Mouse (Mus musculus): ENCODE measurements around the gene Hps1. TPM values are rescaled to one million over a fixed set of nuclear protein-coding genes. Genes with fewer than 3 reads are reported as not detected.

Hps1 gene
- polyA plus RNA-seq, 1 experiment from 2014 or later, result 14.4 TPM

DNA sequence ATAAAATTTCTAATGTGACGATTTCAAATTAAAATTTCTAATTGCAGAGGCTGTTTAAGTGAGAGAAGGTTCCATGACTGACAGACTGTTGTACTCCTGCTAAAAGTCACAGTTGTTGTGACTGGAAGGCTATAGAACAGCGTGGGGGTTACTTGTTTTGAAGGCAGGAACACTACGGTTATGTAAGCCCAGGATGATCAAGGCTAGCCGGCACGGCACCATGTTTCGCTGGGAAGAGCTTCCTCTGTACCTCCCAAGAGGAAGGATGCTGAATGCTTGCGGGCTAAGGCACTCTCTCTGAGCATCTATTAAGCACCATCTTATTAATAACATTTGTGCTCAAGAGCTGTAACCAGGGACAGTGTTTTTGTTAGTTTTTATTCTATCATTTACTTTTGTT lies 63.3 kb downstream of the Hps1 start:
- no peaks in the 10 kb centered on the region for H3K79me2 ChIP-seq (ENCODE audit: inconsistent target)
- H3K4me3 ChIP-seq (ENCODE audit: inconsistent target), result no peak overlapping the region
- H3K36me3 ChIP-seq (ENCODE audit: inconsistent target), result no peaks in the 10 kb centered on the region
- no peak overlapping the region for H3K27ac ChIP-seq
- WGBS (ENCODE audit: missing documents), result 68% methylated on average over 7 of the region's 7 CpGs

DNA sequence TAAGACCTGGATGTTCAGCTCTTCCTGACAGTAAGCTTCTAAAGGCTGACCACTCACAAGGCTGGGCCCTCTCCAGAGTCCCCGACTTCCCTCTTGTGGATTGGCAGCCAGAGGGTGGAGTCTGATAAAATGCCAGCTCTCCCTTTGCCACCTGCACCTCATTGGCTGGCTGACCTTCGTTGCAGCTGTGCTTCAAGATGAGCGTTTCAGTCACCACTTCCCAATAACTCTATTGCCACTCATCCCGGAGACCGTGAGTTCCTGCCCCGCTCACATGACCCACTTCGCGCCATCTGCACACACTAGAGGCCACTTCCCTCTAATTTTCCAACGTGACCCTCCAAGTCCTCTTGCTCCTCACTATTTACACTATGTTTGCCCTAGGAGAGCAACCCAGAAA lies 66.0 kb downstream of the Hps1 start:
- Histone ChIP-seq H3K27ac (no peak overlapping the region), H3K36me3 (ENCODE audit: inconsistent target) (no peaks in the 10 kb centered on the region), H3K4me3 (ENCODE audit: inconsistent target) (no peak overlapping the region), H3K79me2 (ENCODE audit: inconsistent target) (no peaks in the 10 kb centered on the region)
- 71% methylated on average over 9 of the region's 9 CpGs for whole genome bisulfite sequencing (ENCODE audit: missing documents)

Other genes with a start within 250 kb of the Hps1 start
- not detected in 3 replicates for gene Loxl4, start 167.2 kb downstream of the Hps1 start, polyA plus RNA-seq (2018)
- gene Pyroxd2, start 27.2 kb downstream of the Hps1 start, polyA plus RNA-seq (2018), result 2.1 to 4.3 TPM (median 3.8 TPM) in 3 replicates